Mouse (Mus musculus) right cerebral cortex, postnatal 10 days (tissue): Measurements from ENCODE around the gene Fry.

Experiments used
- DNase-seq, 2 experiments: peaks; one replicate each; pipeline ENCODE4 v3.0.0; 2021; ENCODE audit warnings: low spot score in 2 of 2

The Fry gene

GRCm38 (mm10) chr5:150389589-150390377 lies 271.3 kb downstream of the Fry start:
- DNase-seq, result no peak

DNA sequence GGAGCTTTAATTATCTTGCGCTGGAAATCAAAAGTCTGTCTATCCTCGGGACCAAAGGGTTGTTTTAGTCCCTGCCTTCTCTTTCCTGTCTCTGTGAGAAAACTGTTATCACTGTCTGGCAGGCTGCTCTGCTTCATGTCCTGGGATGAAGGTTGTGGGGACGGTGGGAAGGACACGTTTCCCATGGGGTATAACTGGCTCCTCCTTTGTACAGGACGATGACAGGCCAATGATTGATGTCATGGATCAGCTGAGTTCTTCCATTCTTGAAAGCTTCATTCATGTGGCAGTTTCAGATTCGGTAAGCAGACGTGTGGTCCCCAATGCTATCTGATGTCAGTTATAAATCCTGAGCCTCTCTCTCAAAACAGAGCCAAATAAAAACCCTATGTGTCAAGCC lies 272.0 kb downstream of the Fry start:
- no peak for DNase-seq

DNA sequence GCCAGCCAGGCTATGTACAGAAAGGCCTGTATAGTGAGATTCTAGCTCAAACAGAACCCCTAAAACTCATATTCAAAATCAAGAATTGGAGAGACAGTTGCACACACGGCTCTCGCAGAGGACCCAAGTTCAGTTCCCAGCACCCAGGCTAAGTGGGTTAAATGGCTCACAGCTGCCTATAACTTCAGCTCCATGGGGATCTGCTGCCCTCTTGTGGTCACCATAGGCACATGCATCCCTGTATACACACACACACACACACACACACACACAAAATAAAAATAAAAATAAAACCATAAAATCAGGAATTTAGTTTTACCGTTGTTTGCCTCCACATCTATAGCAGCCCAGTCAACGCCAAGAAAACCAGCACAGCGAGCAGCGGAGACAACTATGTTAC lies 276.2 kb downstream of the Fry start:
- DNase-seq, result no peak

GRCm38 (mm10) chr5:150402832-150403447 lies 284.5 kb downstream of the Fry start:
- DNase-seq, result no peak

- no peak for DNase-seq
Measured at GRCm38 (mm10) chr5:150404867-150405266, 286.4 kb downstream of the Fry start.

GRCm38 (mm10) chr5:150408979-150409378 lies 290.5 kb downstream of the Fry start:
- DNase-seq, result no peak

DNA sequence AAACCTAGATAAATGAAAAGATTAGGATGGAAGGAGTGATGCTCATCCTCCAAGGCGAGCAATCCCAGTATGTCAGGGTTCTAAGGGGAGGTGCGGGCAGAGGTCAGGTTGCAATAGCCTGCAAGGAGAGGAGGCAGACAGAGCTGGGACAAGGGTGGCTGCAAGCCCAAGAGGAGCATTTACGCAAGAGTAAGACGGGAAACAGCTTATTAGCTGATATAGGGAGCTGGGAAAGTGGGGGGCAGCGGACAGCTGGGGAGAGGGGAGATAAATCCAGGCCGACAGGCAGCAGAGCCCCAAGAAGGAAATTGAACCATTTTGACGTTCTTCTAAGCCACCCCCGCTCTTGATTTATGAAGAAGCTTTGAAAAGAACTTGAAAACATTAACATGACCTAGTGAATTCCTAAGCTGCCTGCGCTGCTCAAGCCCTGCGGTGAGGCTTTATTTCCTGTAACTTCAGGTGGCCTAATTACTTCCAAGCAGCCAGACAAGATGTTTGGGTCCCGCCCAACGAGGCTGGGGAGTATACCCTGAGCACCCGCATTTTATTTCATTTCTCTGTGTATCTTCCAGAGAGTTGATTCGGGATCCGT lies 291.1 kb downstream of the Fry start:
- no peak for DNase-seq

GRCm38 (mm10) chr5:150412750-150413450 lies 294.5 kb downstream of the Fry start:
- DNase-seq, result no peak

DNA sequence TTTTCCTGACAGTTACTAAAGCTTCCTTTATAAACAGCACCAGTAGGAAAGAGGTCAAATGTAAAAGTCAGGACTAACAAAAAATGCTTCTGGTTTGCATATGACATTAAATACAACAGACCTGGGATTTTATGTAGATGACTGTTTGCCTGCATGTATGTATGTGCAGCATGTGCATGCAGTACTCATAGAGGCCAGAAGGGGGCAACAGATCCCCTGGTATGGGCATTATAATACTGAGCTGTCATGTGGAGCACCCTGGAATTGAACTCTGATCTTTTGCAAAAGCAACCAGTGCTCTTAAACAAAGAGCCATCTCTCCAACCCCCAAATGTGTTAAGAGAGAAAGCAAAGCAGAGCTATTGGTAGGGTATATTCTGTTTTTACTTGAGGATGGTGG lies 296.4 kb downstream of the Fry start:
- no peak for DNase-seq

DNA sequence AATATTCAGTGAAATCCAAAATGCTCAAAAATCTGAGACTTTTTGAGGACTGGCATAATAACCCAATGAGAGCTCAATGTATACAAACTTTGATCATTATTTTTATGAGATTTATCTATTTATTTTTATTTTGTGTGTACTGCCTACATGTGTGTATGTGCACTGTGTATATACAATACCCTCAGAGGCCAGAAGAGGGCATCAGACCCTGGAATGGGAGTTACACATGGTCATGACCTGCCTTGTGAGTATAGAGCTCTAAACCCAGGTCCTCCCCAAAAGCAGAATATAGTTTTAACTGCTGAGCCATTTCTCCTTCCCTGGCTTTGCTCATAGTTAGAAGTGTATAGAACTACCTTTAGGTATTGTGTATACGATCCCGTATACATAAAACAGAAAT lies 298.8 kb downstream of the Fry start:
- no peak for DNase-seq

GRCm38 (mm10) chr5:150418035-150418434 lies 299.6 kb downstream of the Fry start:
- DNase-seq, result no peak

DNA sequence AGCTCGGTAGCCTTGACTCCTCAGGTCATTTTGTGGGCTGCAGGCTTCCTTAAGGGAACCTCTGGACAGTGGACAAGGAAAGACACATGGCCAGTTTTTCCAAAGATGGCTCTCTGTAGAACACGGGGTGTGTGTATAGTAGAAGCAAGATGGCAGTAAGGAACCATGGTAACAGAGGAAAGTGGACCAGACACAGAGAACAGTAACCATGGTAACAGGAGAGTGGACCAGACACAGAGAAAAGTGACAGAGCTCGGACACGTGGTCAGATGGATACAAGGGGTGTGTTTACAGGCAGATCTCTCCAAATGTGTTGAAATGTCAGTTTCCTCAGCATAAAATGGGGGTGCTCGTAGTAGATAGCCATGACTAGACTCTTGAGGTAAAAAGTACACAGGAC lies 306.6 kb downstream of the Fry start:
- no peak for DNase-seq

DNA sequence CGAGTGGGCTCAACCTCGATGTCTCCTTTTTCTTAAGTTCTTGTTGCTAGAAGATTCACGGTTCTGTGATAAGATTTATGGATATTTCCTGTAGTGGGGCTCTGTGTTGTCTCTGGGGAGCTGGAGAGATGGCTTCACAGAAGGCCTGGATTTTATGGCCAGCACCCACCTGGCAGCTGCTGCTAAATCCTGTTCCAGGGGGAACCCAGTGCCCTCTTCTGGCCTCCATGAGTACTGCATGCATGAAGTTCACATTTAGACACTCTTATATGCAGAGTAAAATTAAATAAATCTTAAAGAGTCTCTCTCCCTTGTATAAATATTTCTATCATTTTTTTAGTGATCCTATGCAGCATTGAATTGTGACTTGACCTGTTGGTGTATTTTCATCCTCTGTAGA lies 308.1 kb downstream of the Fry start:
- peak; percentile 60 to 69 for DNase-seq

DNA sequence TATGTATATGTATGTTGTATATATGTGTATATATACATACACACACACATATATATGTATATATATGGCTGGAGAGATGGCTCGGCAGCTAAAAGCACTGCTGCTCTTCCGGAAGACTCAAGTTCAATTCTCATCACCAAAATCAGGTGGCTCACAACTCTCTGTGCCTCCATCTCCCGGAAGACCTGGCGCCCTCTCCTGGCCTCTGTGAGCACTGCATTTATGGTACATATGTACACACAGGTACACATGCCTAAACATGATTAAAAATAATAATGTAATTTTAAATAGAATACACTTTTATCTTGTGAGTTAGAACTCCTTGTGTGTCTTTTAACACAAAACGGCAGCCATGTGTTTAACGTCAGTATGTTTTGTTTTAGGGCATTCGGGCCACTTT lies 312.8 kb downstream of the Fry start:
- DNase-seq, result peak in 1 of 2 experiments; percentile 44

DNA sequence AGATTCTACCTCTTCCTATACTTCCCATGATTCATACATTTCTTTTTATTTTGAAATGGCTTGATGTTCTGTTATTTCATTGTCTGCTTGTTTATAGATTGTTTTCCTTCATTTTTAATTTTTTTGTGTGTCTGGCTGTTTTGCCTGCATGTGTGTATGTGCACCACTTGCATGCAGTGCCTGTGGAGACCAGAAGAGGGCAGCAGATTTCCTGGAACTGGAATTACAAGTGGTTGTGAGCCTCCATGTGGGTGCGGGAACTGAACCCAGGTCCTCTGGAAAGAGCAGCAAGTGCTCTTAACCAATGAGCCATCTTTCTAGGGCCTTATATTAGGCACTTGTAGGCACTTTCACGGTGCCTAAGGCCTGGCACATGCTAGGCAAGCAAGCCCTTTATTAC lies 314.5 kb downstream of the Fry start:
- no peak for DNase-seq

DNA sequence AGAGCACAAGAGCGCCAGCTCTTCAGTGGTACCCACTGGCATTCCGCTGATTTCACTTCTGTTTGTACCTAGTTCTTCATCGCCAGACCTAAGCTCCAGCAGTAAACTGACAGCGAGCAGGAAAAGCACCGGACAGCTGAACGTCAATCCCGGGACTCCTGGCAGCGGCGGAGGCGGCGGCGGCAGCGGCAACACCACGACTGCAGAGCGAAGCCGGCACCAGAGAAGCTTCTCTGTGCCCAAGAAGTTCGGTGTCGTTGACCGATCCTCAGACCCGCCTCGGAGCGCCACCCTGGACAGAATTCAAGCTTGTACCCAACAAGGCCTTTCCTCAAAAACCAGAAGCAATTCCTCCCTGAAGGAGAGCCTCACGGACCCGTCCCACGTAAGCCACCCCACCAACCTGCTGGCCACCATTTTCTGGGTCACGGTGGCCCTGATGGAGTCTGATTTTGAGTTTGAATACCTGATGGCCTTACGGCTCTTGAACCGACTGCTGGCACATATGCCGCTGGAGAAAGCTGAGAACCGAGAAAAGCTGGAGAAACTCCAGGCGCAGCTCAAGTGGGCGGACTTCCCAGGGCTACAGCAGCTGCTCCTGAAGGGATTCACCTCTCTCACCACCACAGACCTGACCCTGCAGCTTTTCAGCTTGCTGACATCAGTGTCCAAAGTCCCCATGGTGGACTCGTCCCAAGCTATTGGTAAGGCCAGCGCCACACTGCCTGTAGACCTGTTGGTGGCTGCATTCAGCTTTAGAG lies 318.4 kb downstream of the Fry start:
- DNase-seq, result peak in 1 of 2 experiments; percentile 44

GRCm38 (mm10) chr5:150441690-150442089 lies 323.2 kb downstream of the Fry start:
- DNase-seq, result no peak

DNA sequence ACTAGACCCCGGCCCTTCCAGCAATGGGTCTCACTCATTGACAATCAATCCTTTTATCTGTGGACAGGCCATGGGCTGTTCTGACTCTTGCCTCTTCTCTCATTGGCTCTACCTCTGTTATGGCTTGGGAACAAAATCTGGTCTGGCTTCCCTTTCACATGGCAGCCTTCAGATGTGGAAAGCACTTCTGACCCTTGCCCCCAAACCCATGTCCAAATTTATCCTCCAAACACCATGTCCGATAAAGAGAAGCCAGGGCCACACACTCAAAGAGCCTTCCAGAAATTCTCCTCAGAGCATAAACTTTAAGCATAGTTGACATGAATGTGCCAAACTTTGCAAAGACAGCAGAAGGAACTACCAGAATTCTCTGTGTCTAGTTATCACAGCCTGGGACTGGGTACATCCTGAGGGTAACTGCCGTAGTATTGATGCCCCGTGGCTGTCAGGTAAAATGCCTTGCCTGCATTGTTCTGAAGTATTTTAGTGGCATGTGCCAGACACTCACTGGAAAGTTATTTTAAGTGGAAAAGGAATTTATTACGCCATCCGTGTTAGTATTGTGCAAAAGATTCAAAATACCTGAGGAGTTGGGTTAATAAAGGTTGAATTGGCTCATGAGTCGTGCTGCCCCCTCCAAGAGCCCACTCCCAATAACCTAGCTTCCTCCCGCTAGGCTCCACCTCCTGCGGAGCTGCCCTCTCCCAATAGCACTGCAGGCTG lies 333.0 kb downstream of the Fry start:
- no peak for DNase-seq

DNA sequence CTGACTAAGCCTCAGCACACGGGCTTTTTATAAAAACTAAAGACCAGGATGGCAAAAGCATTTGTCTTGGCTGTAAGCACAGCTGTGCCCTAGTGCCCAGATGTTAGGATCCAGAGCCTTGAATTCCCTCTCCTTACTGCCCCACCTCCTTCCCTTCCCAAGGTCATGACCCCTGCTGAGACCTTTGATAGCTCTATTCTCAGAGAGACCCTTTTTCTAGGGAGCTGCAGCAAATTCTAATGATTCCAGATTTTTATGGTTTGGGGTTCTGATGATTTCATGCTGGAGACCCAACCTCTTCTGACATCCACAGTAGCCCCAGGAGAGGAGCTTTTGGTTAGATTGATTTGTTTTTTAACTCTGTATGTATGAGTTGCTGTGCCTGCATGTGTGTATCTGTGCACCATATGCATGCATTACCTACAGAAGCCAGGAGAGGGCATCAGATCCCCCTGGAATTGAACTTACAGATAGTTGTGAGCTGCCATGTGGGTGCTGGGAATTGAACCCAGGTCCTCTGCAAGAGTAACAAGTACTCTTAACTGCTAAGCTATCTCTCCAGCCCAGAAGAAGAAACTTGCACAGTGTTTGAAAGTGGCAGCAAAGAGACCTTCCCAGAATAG lies 333.7 kb downstream of the Fry start:
- DNase-seq, result no peak

DNA sequence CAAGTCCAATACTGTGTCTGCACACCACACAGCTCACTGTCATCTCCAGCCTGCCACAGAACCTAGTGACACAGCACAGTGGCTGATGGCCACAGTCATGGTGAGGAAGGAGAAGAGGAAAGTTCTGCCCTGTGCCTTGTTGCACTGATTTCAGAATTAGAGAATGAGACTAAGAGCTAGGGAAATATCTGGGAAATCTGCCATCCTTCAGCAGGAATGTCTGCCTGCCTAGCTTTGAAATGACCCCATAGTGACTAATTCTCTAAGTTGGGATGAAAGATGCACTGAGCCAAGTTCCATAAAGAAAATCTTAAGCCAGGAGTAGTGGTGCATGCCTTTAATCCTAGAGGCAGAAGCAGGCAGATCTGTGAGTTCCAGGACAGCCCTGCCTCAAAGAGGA lies 334.2 kb downstream of the Fry start:
- no peak for DNase-seq

DNA sequence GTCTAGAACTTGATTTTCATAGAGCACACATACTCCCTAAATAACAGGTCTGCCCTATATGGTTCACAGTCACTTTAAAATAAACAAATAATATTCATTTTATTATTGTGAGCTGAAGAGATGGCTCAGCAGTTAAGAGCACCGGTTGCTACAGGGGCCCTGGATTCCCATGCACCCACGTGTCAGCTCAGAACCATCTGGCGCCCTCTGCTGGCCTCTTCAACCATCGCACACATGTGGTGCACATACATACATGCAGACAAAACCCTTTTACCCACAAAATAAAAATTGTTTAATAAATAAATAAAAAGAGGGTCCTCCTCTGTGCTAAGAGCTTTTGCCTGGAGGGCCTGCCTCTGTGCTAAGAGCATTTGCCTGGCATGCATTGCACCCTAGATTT lies 335.0 kb downstream of the Fry start:
- no peak for DNase-seq
